Mouse (Mus musculus): ENCODE results near the gene Serpinb9b. TPM values are rescaled to one million over a fixed set of nuclear protein-coding genes. Genes with fewer than 3 reads are reported as not detected.

Gene Serpinb9b
- 0.11 TPM in 1 of 2 replicates, not detected in the other for polyA plus RNA-seq (2016; fragmentation: Nextera tagmentation; extraction: Ambion mirVana)

- Histone ChIP-seq H3K4me1 (no peaks in the 10 kb centered on the region), H3K27ac (replicated peaks) (no peak within 1 kb of the TSS), H3K9ac (replicated peaks) (no peak within 1 kb of the TSS), H3K4me2 (replicated peaks) (no peak within 1 kb of the TSS), H3K9me3 (no peaks in the 10 kb centered on the region), H3K36me3 (no peaks in the 10 kb centered on the region), H3K27me3 (no peaks in the 10 kb centered on the region), H3K4me3 (no peak within 1 kb of the TSS)
- WGBS: 87% methylated on average over 2 of the region's 2 CpGs
- no peak for ATAC-seq (ENCODE audit: low FRiP score, low read depth)
These were observed at the start of gene Serpinb9b for GRCm38 (mm10) chr13:33027244-33027643. Gene Serpinb9b, plus strand, starts transcription at chr13:33027416.

DNA sequence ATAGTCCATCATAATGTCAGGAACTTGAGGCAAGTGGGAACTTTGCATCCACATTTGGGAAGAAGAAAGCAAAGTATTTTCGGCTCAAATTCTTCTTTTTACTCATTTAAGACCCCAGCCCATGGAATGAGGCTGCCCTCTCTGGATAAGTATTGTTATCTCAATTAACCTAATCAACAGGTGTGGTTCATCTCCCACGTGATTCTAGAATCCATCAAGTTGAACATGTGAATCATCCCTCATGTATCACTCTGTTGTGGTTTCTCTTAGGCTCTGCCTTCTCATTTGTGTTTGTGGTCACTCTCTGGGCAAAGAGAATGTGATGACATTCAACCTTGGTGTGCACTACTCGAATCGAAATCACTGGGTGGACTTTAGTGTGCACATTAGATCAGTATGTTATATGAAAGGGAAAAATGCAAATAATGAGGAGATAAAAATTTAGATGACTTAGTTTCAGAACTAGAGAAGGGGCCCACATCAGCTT, 44.6 kb upstream of the Serpinb9b start:
- WGBS: 77% methylated on average over 4 of the region's 4 CpGs
- Histone ChIP-seq H3K4me3 (no peak overlapping the region), H3K27ac (replicated peaks) (no peak overlapping the region), H3K36me3 (no peaks in the 10 kb centered on the region), H3K27me3 (no peaks in the 10 kb centered on the region), H3K4me2 (replicated peaks) (no peak overlapping the region), H3K9me3 (no peaks in the 10 kb centered on the region), H3K9ac (replicated peaks) (no peak overlapping the region), H3K4me1 (no peaks in the 10 kb centered on the region)
- no peak for ATAC-seq (ENCODE audit: low FRiP score, low read depth)

DNA sequence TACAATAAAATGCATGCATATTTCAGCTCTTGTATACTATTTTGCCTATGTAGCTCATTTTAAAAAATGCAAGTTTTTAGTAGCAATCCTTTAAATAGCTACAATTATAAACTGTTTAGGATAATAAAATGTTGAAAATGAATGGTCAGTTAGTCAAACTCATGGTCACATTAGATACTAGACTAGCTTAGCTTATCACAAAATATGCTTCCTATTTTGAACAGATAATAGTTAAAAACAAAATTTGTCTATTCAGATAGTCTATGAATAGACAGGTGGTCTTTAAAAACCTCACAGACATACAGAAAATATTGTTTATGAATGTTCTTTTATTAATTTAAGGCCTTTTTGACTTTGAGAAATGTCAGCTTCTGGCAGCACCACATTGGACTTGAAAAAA, 41.0 kb upstream of the Serpinb9b start:
- H3K36me3 ChIP-seq: no peaks in the 10 kb centered on the region
- no peak overlapping the region for H3K4me3 ChIP-seq
- no peaks in the 10 kb centered on the region for H3K27me3 ChIP-seq
- H3K4me2 ChIP-seq (replicated peaks): no peak overlapping the region
- H3K27ac ChIP-seq (replicated peaks): no peak overlapping the region
- H3K9ac ChIP-seq (replicated peaks): no peak overlapping the region
- no peak for ATAC-seq (ENCODE audit: low FRiP score, low read depth)
- no peaks in the 10 kb centered on the region for H3K4me1 ChIP-seq
- H3K9me3 ChIP-seq: no peaks in the 10 kb centered on the region

DNA sequence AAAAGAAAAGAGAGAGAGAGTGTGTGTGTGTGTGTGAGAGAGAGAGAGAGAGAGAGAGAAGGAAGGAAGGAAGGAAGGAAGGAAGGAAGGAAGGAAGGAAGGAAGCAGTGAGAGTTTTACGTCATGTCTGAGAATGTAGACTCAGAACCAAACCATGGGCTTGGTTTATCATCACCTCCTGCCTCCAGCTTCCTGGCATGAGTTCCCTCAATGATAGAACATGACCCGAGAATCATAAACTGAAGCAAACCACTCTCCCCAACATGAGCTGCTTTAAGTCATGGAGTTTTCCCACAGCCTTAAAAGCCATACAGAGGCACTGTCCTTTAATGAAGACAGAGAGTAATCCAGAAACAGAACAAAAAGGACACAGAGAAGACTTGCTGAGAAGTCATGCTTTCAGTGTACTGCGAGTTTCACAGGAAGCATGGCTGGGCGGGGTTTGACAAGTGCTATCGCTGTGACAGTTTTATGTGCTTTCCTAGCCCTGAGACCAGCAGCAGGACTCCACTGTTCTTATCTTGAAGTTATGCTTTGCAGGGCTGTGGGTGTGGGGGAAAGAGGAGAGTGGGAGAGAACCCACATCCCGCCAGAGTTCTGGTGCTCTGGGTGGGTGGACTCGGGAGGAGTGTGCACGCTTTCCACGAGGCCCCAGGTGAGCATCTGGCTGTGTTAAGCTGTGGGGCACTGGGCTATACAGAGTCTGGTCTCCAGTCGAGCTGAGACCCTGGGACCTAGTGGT, 33.9 kb upstream of the Serpinb9b start:
- H3K9me3 ChIP-seq: no peaks in the 10 kb centered on the region
- no peak overlapping the region for H3K27ac ChIP-seq (replicated peaks)
- H3K4me2 ChIP-seq (replicated peaks): no peak overlapping the region
- no peaks in the 10 kb centered on the region for H3K4me1 ChIP-seq
- 82% methylated on average over 10 of the region's 10 CpGs for WGBS
- no peak overlapping the region for H3K4me3 ChIP-seq
- no peak for ATAC-seq (ENCODE audit: low FRiP score, low read depth)
- H3K36me3 ChIP-seq: no peaks in the 10 kb centered on the region
- H3K9ac ChIP-seq (replicated peaks): no peak overlapping the region
- no peaks in the 10 kb centered on the region for H3K27me3 ChIP-seq

GRCm38 (mm10) chr13:32993894-32994242, 33.3 kb upstream of the Serpinb9b start:
- H3K4me1 ChIP-seq: no peaks in the 10 kb centered on the region
- H3K27me3 ChIP-seq: no peaks in the 10 kb centered on the region
- H3K9ac ChIP-seq (replicated peaks): no peak overlapping the region
- no peak overlapping the region for H3K4me3 ChIP-seq
- no peak overlapping the region for H3K27ac ChIP-seq (replicated peaks)
- H3K36me3 ChIP-seq: no peaks in the 10 kb centered on the region
- H3K9me3 ChIP-seq: no peaks in the 10 kb centered on the region
- H3K4me2 ChIP-seq (replicated peaks): no peak overlapping the region
- ATAC-seq (ENCODE audit: low FRiP score, low read depth): no peak
- WGBS: 73% methylated on average over 2 of the region's 2 CpGs

- WGBS: 78% methylated on average over 4 of the region's 4 CpGs
- Histone ChIP-seq H3K9ac (replicated peaks) (no peak overlapping the region), H3K27ac (replicated peaks) (no peak overlapping the region), H3K36me3 (no peaks in the 10 kb centered on the region), H3K4me2 (replicated peaks) (no peak overlapping the region), H3K4me3 (no peak overlapping the region), H3K4me1 (no peaks in the 10 kb centered on the region), H3K9me3 (no peaks in the 10 kb centered on the region), H3K27me3 (no peaks in the 10 kb centered on the region)
- no peak for ATAC-seq (ENCODE audit: low FRiP score, low read depth)
These were observed 32.2 kb upstream of the Serpinb9b start for GRCm38 (mm10) chr13:32995051-32995450.

GRCm38 (mm10) chr13:33001341-33001740, 25.9 kb upstream of the Serpinb9b start:
- Histone ChIP-seq H3K27ac (replicated peaks) (no peak overlapping the region), H3K9ac (replicated peaks) (no peak overlapping the region), H3K27me3 (no peaks in the 10 kb centered on the region), H3K4me3 (no peak overlapping the region), H3K36me3 (no peaks in the 10 kb centered on the region), H3K4me2 (replicated peaks) (no peak overlapping the region), H3K9me3 (no peaks in the 10 kb centered on the region), H3K4me1 (peaks cover 7% of the 10 kb centered on the region)
- no peak for ATAC-seq (ENCODE audit: low FRiP score, low read depth)
- 91% methylated on average over 5 of the region's 5 CpGs for WGBS

DNA sequence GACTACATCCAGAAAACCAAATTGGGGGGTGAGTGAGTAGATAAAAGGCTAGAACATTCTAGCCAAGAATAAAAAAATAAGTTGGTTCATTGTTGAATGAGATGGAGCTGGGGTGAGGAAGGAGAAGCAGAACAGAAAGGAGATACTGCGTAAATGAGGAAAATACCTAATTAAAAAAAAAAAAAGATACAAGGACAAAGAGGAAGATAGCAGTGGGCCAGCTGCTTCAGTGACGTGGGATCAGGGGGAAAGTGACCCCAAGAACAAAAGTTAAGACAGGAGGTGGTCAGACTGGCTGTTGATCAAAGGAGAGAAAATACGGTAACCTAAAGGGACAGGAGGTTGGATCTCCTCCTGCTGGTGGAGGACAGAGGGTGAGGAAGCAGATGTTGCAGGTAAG, 24.3 kb upstream of the Serpinb9b start, which contains the start of gene Serpinb9:
TSS of gene Serpinb9 (plus strand) at position 301 of the 400 bp plus-strand sequence.
- no peak within 1 kb of the TSS for H3K4me3 ChIP-seq
- whole genome bisulfite sequencing: 66% methylated on average over 3 of the region's 3 CpGs
- no peaks in the 10 kb centered on the region for H3K36me3 ChIP-seq
- no peak within 1 kb of the TSS for H3K9ac ChIP-seq (replicated peaks)
- H3K4me1 ChIP-seq: peaks cover 7% of the 10 kb centered on the region
- H3K9me3 ChIP-seq: no peaks in the 10 kb centered on the region
- no peak within 1 kb of the TSS for H3K27ac ChIP-seq (replicated peaks)
- peak within 1 kb of the TSS; percentile 44 for H3K4me2 ChIP-seq (replicated peaks)
- ATAC-seq (ENCODE audit: low FRiP score, low read depth): no peak
- H3K27me3 ChIP-seq: no peaks in the 10 kb centered on the region

GRCm38 (mm10) chr13:33003523-33004413, 23.4 kb upstream of the Serpinb9b start:
- Histone ChIP-seq H3K4me1 (peaks cover 7% of the 10 kb centered on the region), H3K9ac (replicated peaks) (no peak overlapping the region), H3K4me3 (peak overlapping the region; percentile 24; the same call in 1 of the 2 replicates), H3K27me3 (no peaks in the 10 kb centered on the region), H3K4me2 (replicated peaks) (peak overlapping the region; percentile 44), H3K27ac (replicated peaks) (no peak overlapping the region), H3K36me3 (no peaks in the 10 kb centered on the region), H3K9me3 (no peaks in the 10 kb centered on the region)
- ATAC-seq (ENCODE audit: low FRiP score, low read depth): peak; percentile 38; the same call in 1 of the 2 replicates
- 74% methylated on average over 9 of the region's 9 CpGs for WGBS

GRCm38 (mm10) chr13:33004414-33005105, 22.7 kb upstream of the Serpinb9b start:
- Histone ChIP-seq H3K36me3 (no peaks in the 10 kb centered on the region), H3K9ac (replicated peaks) (no peak overlapping the region), H3K4me2 (replicated peaks) (peak overlapping the region; percentile 44), H3K27me3 (no peaks in the 10 kb centered on the region), H3K4me3 (peak overlapping the region; percentile 24; the same call in 1 of the 2 replicates), H3K4me1 (peaks cover 7% of the 10 kb centered on the region), H3K9me3 (no peaks in the 10 kb centered on the region), H3K27ac (replicated peaks) (no peak overlapping the region)
- WGBS: 22% methylated on average over 12 of the region's 12 CpGs
- peak; percentile 84 for ATAC-seq (ENCODE audit: low FRiP score, low read depth)

GRCm38 (mm10) chr13:33005501-33006075, 21.6 kb upstream of the Serpinb9b start:
- no peak overlapping the region for H3K9ac ChIP-seq (replicated peaks)
- H3K4me1 ChIP-seq: peaks cover 7% of the 10 kb centered on the region
- H3K27ac ChIP-seq (replicated peaks): no peak overlapping the region
- H3K27me3 ChIP-seq: no peaks in the 10 kb centered on the region
- no peak overlapping the region for H3K4me3 ChIP-seq
- H3K9me3 ChIP-seq: no peaks in the 10 kb centered on the region
- 72% methylated on average over 2 of the region's 2 CpGs for WGBS
- H3K36me3 ChIP-seq: no peaks in the 10 kb centered on the region
- no peak overlapping the region for H3K4me2 ChIP-seq (replicated peaks)
- ATAC-seq (ENCODE audit: low FRiP score, low read depth): no peak

Data from midbrain, embryonic 12.5 days (tissue).